Mouse (Mus musculus) neural tube, embryonic 14.5 days (tissue): Measurements from ENCODE around the gene Ip6k1. TPM values are rescaled to one million over a fixed set of nuclear protein-coding genes. Genes with fewer than 3 reads are reported as not detected.

Source experiments
- ATAC-seq: fragments of 200-750 bp; cut with Nextera tagmentation; 2 replicates; pipeline ENCODE4 v1.8.0; 2017; ENCODE audit warnings: low read depth, mild to moderate bottlenecking, moderate TSS enrichment, moderate library complexity
- H3K27ac ChIP-seq: fragments of 300-500 bp; sonication (generic); 2 replicates; pipeline ENCODE4 v1.5.1; 2014; ENCODE audit warnings: low read depth, mild to moderate bottlenecking, control low read depth, low read length, moderate library complexity, mixed read lengths
- H3K27me3 ChIP-seq: fragments of 300-500 bp; sonication (generic); 2 replicates; pipeline ENCODE4 v1.6.1; 2014; ENCODE audit warnings: low read length; ENCODE audit not compliant: control insufficient read depth, insufficient read depth
- H3K36me3 ChIP-seq: fragments of 300-500 bp; sonication (generic); 2 replicates; pipeline ENCODE4 v1.6.1; 2014; ENCODE audit warnings: low read length, mixed read lengths; ENCODE audit not compliant: control insufficient read depth, insufficient read depth
- H3K4me1 ChIP-seq: fragments of 300-500 bp; sonication (generic); 2 replicates; pipeline ENCODE4 v1.6.1; 2014; ENCODE audit warnings: low read length; ENCODE audit not compliant: control insufficient read depth, insufficient read depth
- H3K4me2 ChIP-seq: fragments of 300-500 bp; sonication (generic); 2 replicates; pipeline ENCODE4 v1.6.1; 2014; ENCODE audit warnings: mild to moderate bottlenecking, low read depth, low read length, control low read depth
- H3K4me3 ChIP-seq: fragments of 300-500 bp; sonication (generic); 2 replicates; pipeline ENCODE4 v1.5.1; 2014; ENCODE audit warnings: low read depth, low read length, control low read depth, mixed read lengths
- H3K9ac ChIP-seq: fragments of 300-500 bp; sonication (generic); replicated peaks from 2 replicates; pipeline ENCODE4 v1.6.1; 2014; ENCODE audit warnings: low read depth, mild to moderate bottlenecking, control low read depth, low read length, mixed read lengths
- H3K9me3 ChIP-seq: fragments of 300-500 bp; sonication (generic); 2 replicates; pipeline ENCODE4 v1.6.1; 2016; ENCODE audit warnings: low read length; ENCODE audit not compliant: control insufficient read depth
- WGBS: fragments of 180-500 bp; shearing (Covaris S2); extraction: QIAGEN DNeasy Blood & Tissue Kit; methylation state at CpG from one replicate; pipeline ENCODE4 v1.1.7; 2014; 5-methylcytosine and 5-hydroxymethylcytosine counted together
- polyA plus RNA-seq: library from polyadenylated mRNA; unstranded; fragments of >200 nt; fragmentation: Nextera tagmentation; extraction: Ambion mirVana; gene quantifications from 2 replicates; pipeline ENCODE4 v1.2.1, GENCODE M21; 2014

Ip6k1 gene
- polyA plus RNA-seq, 1 experiment from 2014 or later = 53.6 TPM

- H3K9me3 ChIP-seq = no peaks in the 10 kb centered on the region
- H3K9ac ChIP-seq = no peak overlapping the region
- H3K4me3 ChIP-seq = no peak overlapping the region
- H3K36me3 ChIP-seq = peaks cover 51% of the 10 kb centered on the region
- no peak for ATAC-seq
- 93% methylated on average over 4 of the region's 4 CpGs for WGBS
- H3K27ac ChIP-seq = no peak overlapping the region
- H3K4me2 ChIP-seq = no peak overlapping the region
- H3K27me3 ChIP-seq = peaks cover 13% of the 10 kb centered on the region
- no peaks in the 10 kb centered on the region for H3K4me1 ChIP-seq
Measured at GRCm38 (mm10) chr9:108085261-108085660, 83.0 kb downstream of the Ip6k1 start.

GRCm38 (mm10) chr9:108090611-108091120 is 88.4 kb downstream of the Ip6k1 start:
- no peak for ATAC-seq
- no peak overlapping the region for H3K4me2 ChIP-seq
- WGBS = 94% methylated on average over 7 of the region's 7 CpGs

GRCm38 (mm10) chr9:108093586-108093985 is 91.3 kb downstream of the Ip6k1 start:
- WGBS = 69% methylated on average over 10 of the region's 10 CpGs
- Histone ChIP-seq H3K36me3 (peaks cover 46% of the 10 kb centered on the region), H3K9me3 (no peaks in the 10 kb centered on the region), H3K27me3 (no peaks in the 10 kb centered on the region), H3K4me3 (peak overlapping the region; percentile 67), H3K4me1 (peaks cover 13% of the 10 kb centered on the region), H3K9ac (peak overlapping the region; percentile 72), H3K4me2 (peak overlapping the region; percentile 62), H3K27ac (no peak overlapping the region)
- ATAC-seq = no peak

More at GRCm38 (mm10) chr9:108090611-108091120, 88.4 kb downstream of the Ip6k1 start:
- Histone ChIP-seq H3K4me3 (no peak overlapping the region), H3K9ac (no peak overlapping the region), H3K9me3 (no peaks in the 10 kb centered on the region), H3K27ac (no peak overlapping the region), H3K27me3 (no peaks in the 10 kb centered on the region), H3K4me1 (peaks cover 9% of the 10 kb centered on the region), H3K36me3 (peaks cover 59% of the 10 kb centered on the region)

GRCm38 (mm10) chr9:108094184-108094941 is 92.1 kb downstream of the Ip6k1 start, which contains the start of gene Apeh:
TSS of gene Apeh (minus strand) at chr9:108094606.
- peak within 1 kb of the TSS; percentile 72 for H3K9ac ChIP-seq
- peaks cover 44% of the 10 kb centered on the region for H3K36me3 ChIP-seq
- H3K27ac ChIP-seq = peak within 1 kb of the TSS; percentile 69
- no peaks in the 10 kb centered on the region for H3K9me3 ChIP-seq
- peak within 1 kb of the TSS; percentile 62 for H3K4me2 ChIP-seq
- peak within 1 kb of the TSS; percentile 67 for H3K4me3 ChIP-seq
- peaks cover 13% of the 10 kb centered on the region for H3K4me1 ChIP-seq
- no peaks in the 10 kb centered on the region for H3K27me3 ChIP-seq
- WGBS = under 1% methylated on average over 52 of the region's 52 CpGs
- ATAC-seq = peak; percentile 93

GRCm38 (mm10) chr9:108094998-108095411 is 92.7 kb downstream of the Ip6k1 start:
- H3K9ac ChIP-seq = peak overlapping the region; percentile 72; the same call in 1 of the 2 replicates
- peak overlapping the region; percentile 69 for H3K27ac ChIP-seq
- peak overlapping the region; percentile 67 for H3K4me3 ChIP-seq
- peaks cover 13% of the 10 kb centered on the region for H3K4me1 ChIP-seq
- H3K36me3 ChIP-seq = peaks cover 38% of the 10 kb centered on the region
- under 1% methylated on average over 16 of the region's 16 CpGs for WGBS
- no peaks in the 10 kb centered on the region for H3K9me3 ChIP-seq
- H3K4me2 ChIP-seq = peak overlapping the region; percentile 62
- H3K27me3 ChIP-seq = no peaks in the 10 kb centered on the region
- ATAC-seq = peak; percentile 42

GRCm38 (mm10) chr9:108095518-108095917 is 93.2 kb downstream of the Ip6k1 start:
- Histone ChIP-seq H3K4me2 (peak overlapping the region; percentile 62), H3K36me3 (peaks cover 34% of the 10 kb centered on the region), H3K4me1 (peaks cover 13% of the 10 kb centered on the region), H3K27me3 (no peaks in the 10 kb centered on the region), H3K4me3 (peak overlapping the region; percentile 67; the same call in 1 of the 2 replicates), H3K9me3 (no peaks in the 10 kb centered on the region), H3K9ac (no peak overlapping the region), H3K27ac (no peak overlapping the region)
- no peak for ATAC-seq
- 19% methylated on average over 3 of the region's 3 CpGs for WGBS

GRCm38 (mm10) chr9:108095949-108096712 is 93.8 kb downstream of the Ip6k1 start:
- Histone ChIP-seq H3K9ac (no peak overlapping the region), H3K4me3 (no peak overlapping the region), H3K27me3 (no peaks in the 10 kb centered on the region), H3K4me1 (peaks cover 13% of the 10 kb centered on the region), H3K27ac (no peak overlapping the region), H3K9me3 (no peaks in the 10 kb centered on the region), H3K36me3 (peaks cover 28% of the 10 kb centered on the region), H3K4me2 (no peak overlapping the region)
- 58% methylated on average over 10 of the region's 10 CpGs for WGBS
- no peak for ATAC-seq
